Mouse (Mus musculus) spleen, embryonic (tissue): Measurements from ENCODE around the gene Fbxo17.

ENCODE experiments used
- CTCF ChIA-PET: fragments of 350-600 bp; sonication (Branson Sonifier 250); formaldehyde crosslinking; loops from one replicate; lab custom pipeline; 2022; lab: Charles Lee

Fbxo17 gene

GRCm38 (mm10) chr7:28717726-28718125 is 1.1 kb downstream of the Fbxo17 start:
- CTCF ChIA-PET = no interaction called here

- CTCF ChIA-PET = interaction anchor here (0.7 kb wide), 1 partner anchor 93 kb away, joined by 5 read pairs; no protein-coding TSS in a partner anchor
Observed at GRCm38 (mm10) chr7:28719159-28719558, 2.6 kb downstream of the Fbxo17 start.

DNA sequence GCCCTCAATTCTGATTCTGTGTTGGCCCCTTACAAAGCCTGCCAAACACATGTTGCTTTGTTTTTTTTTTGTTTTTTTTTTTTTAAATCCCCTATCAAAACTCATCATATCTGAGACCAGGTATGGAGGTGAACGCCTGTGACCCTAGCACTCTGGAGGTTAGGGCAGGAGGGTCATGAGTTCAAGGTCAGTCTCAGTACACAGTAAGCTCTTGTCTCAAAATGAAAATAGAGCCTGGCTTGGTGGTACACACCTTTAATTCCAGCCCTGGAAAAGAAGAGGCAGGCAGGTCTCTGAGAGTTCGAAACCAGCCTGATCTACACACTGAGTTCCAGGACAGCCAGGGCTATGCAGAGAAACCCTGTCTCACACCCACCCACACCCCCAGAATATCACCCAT is 3.0 kb downstream of the Fbxo17 start:
- CTCF ChIA-PET = no interaction called here

GRCm38 (mm10) chr7:28720753-28721537 is 4.3 kb downstream of the Fbxo17 start:
- CTCF ChIA-PET = interaction anchor here (0.5 to 0.7 kb wide), 2 partner anchors 286 to 1541 kb away, joined by 8 to 10 read pairs; no protein-coding TSS in a partner anchor

DNA sequence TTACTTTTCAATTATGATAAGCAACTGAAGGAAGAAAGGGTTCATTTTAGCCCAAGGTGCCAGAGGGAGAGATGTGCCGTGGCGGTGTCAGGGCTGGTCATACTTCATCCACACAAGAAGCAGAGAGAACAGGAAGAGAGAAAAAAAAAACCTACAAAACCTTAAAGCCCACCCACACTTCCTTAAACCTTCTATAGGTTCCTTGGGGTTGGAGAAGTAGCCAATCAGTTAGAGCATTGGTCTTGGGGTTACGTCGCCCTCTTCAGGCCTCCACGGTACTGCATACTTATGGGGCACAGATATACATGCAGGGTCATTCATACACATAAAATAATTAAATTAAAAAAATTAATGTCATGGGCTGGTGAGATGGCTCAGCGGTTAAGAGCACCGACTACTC is 5.5 kb downstream of the Fbxo17 start:
- CTCF ChIA-PET = interaction anchor here (0.7 kb wide), 1 partner anchor 1540 kb away, joined by 8 read pairs; no protein-coding TSS in a partner anchor

GRCm38 (mm10) chr7:28724613-28725012 is 8.0 kb downstream of the Fbxo17 start:
- CTCF ChIA-PET = no interaction called here

GRCm38 (mm10) chr7:28726600-28726999 is 10.0 kb downstream of the Fbxo17 start:
- CTCF ChIA-PET = no interaction called here

DNA sequence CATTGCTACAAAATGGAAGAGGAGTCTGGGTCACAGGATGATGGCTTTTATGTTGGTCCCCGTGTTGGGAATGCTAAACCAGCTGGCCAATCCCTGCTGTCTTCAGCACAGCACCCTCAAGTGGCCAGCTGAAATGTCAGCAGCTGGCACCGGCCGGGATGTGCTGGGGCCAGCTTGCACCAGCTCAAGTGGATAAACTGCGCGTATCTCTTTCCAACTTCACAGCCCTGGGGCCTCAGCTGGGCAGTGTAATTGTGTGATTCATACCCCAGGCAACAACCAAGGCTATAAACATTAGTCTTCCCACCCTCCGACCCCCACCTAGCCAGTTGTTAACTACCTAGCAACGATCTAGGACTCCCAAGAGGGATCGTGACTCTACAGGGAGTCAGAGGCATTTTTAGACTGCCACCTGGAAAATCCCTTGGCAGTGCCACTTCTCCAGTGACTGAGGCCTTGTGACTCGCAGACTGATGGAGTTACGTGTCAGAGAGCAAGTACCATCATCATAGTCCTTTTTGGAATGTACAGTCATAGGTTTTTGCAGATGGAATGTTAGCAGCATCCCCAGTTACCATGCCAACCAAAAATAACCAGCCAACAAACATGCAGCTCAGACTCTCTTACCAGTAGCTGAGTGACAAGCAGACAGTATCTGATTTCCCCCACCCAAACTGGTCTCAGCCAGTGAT is 11.2 kb downstream of the Fbxo17 start:
- CTCF ChIA-PET = no interaction called here

DNA sequence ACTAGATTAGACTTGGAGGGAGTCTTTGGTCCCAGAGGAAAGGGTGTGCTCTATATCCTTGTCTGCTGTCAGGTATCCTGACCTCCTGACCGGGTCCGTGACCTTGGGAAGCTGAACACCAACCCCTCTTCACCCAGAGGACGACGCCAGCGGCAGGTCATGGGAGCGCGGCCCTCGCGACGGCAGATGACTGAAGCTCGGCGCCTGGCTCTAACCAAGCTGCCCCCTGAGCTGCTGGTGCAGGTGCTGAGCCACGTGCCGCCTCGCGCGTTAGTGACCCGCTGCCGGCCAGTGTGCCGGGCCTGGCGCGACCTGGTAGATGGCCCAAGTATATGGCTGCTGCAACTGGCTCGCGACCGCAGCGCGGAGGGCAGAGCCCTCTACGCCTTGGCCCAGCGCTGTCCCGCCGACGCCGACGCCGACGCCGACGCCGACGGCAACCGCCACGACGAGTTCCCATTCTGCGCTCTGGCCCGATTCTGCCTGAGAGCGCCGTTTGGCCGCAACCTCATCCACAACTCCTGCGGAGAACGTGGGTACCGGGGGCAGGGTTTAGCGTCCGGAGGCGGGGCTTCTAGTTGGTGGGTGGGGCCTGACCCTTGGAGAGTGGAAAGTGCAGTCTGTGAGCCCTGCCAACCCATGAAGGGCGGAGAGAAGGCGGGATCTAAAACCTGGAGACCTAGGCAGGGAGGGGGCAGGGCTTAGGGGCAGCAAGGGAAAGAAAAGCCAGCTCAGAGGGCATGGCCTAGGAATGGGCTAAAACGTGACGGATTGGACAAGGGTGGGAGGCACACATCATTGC is 15.9 kb downstream of the Fbxo17 start:
- CTCF ChIA-PET = no interaction called here

DNA sequence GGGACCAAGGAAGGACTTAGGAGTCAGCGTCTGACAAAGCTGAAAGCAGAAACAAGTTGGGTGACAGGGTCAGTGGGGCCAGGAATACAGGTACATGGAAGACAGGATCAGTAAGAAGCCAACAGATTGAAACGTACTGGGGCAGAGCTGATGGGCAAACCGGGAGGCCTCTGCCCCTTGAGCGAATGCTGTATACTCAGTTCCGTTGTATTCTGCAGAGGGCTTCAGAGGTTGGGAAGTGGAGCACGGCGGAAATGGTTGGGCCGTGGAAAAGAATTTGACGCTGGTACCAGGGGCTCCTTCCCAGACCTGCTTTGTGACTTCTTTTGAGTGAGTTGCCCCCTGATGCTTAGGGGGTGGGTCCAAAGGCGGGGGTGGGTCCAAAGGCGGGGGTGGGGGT is 16.6 kb downstream of the Fbxo17 start:
- CTCF ChIA-PET = no interaction called here

- CTCF ChIA-PET = interaction anchor here (0.6 kb wide), 1 partner anchor 51 kb away, joined by 3 read pairs; no protein-coding TSS in a partner anchor
Observed at GRCm38 (mm10) chr7:28735701-28736100, 19.1 kb downstream of the Fbxo17 start.

- CTCF ChIA-PET = interaction anchor here (0.5 kb wide), 1 partner anchor 354 kb away, joined by 3 read pairs; no protein-coding TSS in a partner anchor
Observed at GRCm38 (mm10) chr7:28739829-28740228, 23.2 kb downstream of the Fbxo17 start.

- CTCF ChIA-PET = no interaction called here
Observed at GRCm38 (mm10) chr7:28740949-28741348, 24.3 kb downstream of the Fbxo17 start.

DNA sequence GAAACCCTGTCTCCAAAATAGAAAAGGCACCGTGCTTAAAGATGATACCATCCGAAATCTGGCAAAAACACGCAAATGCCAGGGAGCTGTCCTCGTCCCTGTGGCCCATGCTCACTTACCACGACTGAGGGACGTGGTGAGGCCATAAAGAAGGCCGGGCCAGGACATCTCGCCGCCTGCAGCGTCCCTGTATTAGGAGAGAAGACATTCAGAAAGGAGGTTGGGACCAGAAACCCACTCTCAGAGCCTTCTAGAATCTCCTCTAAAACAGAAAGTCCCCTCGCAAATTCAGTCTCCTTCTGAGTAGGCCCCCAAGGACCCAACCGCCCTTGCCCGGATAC is 24.7 kb downstream of the Fbxo17 start:
- CTCF ChIA-PET = interaction anchor here (0.6 kb wide), 1 partner anchor 70 kb away, joined by 4 read pairs; no protein-coding TSS in a partner anchor

DNA sequence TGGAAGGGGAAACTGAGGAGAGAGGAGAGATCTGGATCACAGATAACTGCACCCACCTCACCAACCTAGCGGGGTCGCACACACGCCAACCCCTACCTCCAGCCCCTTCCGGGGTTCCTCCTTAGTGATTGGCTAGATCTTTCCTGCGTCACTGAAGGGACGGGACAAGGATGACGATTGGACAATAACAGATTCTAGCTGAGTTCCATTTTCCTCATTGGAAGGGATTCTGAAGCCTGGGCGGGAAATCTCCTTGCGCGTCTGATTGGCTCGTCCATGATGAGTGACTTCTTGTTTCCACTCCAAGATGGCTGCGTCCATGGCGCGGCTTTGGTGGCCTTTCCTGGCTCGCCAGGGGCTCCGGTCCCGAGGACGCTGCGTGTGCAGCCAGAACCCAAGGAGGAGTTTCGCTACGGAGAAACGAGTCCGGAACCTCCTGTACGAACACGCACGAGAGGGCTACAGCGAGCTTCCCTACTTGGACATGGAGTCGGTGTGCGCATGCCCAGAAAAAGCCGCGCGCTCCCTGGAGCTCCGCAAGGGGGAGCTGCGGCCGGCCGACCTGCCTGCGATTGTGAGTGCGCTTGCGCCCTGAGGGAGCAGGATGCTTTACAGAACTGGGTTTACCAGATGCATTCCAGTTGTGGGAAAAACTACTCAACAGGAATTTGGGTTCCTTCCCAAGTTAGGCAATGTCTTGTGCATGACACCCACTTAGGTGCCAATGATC is 25.3 kb downstream of the Fbxo17 start, which contains the start of the genes Mrps12 and Sars2:
Gene Mrps12, minus strand, starts transcription at position 112 of the 730 bp plus-strand sequence.
Gene Sars2, plus strand, starts transcription at position 284 of the 730 bp plus-strand sequence.
- CTCF ChIA-PET = interaction anchor here (0.6 kb wide), 1 partner anchor 69 kb away, joined by 4 read pairs; no protein-coding TSS in a partner anchor

- CTCF ChIA-PET = no interaction called here
Observed at GRCm38 (mm10) chr7:28749935-28750334, 33.3 kb downstream of the Fbxo17 start.

- CTCF ChIA-PET = no interaction called here
Observed at GRCm38 (mm10) chr7:28756079-28756478, 39.5 kb downstream of the Fbxo17 start, which contains the start of gene Ccer2. Gene Ccer2, plus strand, starts transcription at chr7:28756174.

- CTCF ChIA-PET = no interaction called here
Observed at GRCm38 (mm10) chr7:28758623-28759022, 42.0 kb downstream of the Fbxo17 start.

GRCm38 (mm10) chr7:28761907-28762306 is 45.3 kb downstream of the Fbxo17 start:
- CTCF ChIA-PET = no interaction called here

GRCm38 (mm10) chr7:28765211-28765610 is 48.6 kb downstream of the Fbxo17 start:
- CTCF ChIA-PET = interaction anchor here (0.5 kb wide), 1 partner anchor 1317 kb away, joined by 3 read pairs; no protein-coding TSS in a partner anchor
